Mouse (Mus musculus): ENCODE data around the gene Smg1. TPM values are rescaled to one million over a fixed set of nuclear protein-coding genes. Genes with fewer than 3 reads are reported as not detected.

Smg1 gene
- polyA plus RNA-seq, 1 experiment, result 118 TPM

- H3K27ac ChIP-seq (ENCODE audit: insufficient read depth, low read length), result no peak within 1 kb of the TSS
- H3K4me1 ChIP-seq (ENCODE audit: control insufficient read depth, insufficient read depth, low read length), result peaks cover 6% of the 10 kb centered on the region
- peak within 1 kb of the TSS; percentile 87 for H3K4me3 ChIP-seq (replicated peaks; ENCODE audit: insufficient read depth, low read depth, low read length)
- peak; percentile 94 to 97 for DNase-seq
- H3K27me3 ChIP-seq (ENCODE audit: control insufficient read depth, insufficient read depth, low read length), result no peaks in the 10 kb centered on the region
- under 1% methylated on average over 40 of the region's 40 CpGs for WGBS
- TF ChIP-seq POLR2A (IDR thresholded peaks at IDR 0.05; ENCODE audit: borderline replicate concordance, insufficient read depth, low read length), result peak; percentile 91
- TF ChIP-seq CTCF (IDR thresholded peaks at IDR 0.05; ENCODE audit: borderline replicate concordance, insufficient read depth, low read depth, low read length), result no peak
Measured at GRCm38 (mm10) chr7:118115877-118116568, 127.4 kb downstream of the Smg1 start, which contains the start of gene Rps15a. TSS of gene Rps15a (minus strand) at chr7:118116188.

GRCm38 (mm10) chr7:118115533-118115876 is 128.0 kb downstream of the Smg1 start:
- peaks cover 7% of the 10 kb centered on the region for H3K4me1 ChIP-seq (ENCODE audit: control insufficient read depth, insufficient read depth, low read length)
- no peak for DNase-seq
- H3K27ac ChIP-seq (ENCODE audit: insufficient read depth, low read length), result no peak overlapping the region
- peak overlapping the region; percentile 87 for H3K4me3 ChIP-seq (replicated peaks; ENCODE audit: insufficient read depth, low read depth, low read length)
- TF ChIP-seq POLR2A (IDR thresholded peaks at IDR 0.05; ENCODE audit: borderline replicate concordance, insufficient read depth, low read length), result no peak
- TF ChIP-seq CTCF (IDR thresholded peaks at IDR 0.05; ENCODE audit: borderline replicate concordance, insufficient read depth, low read depth, low read length), result no peak
- WGBS, result under 1% methylated on average over 20 of the region's 20 CpGs
- no peaks in the 10 kb centered on the region for H3K27me3 ChIP-seq (ENCODE audit: control insufficient read depth, insufficient read depth, low read length)

GRCm38 (mm10) chr7:118113541-118114297 is 129.8 kb downstream of the Smg1 start:
- WGBS, result 71% methylated on average over 5 of the region's 5 CpGs
- TF ChIP-seq POLR2A (IDR thresholded peaks at IDR 0.05; ENCODE audit: borderline replicate concordance, insufficient read depth, low read length), result no peak
- TF ChIP-seq CTCF (IDR thresholded peaks at IDR 0.05; ENCODE audit: borderline replicate concordance, insufficient read depth, low read depth, low read length), result no peak
- Histone ChIP-seq H3K27ac (ENCODE audit: insufficient read depth, low read length) (no peak overlapping the region), H3K4me1 (ENCODE audit: control insufficient read depth, insufficient read depth, low read length) (peaks cover 7% of the 10 kb centered on the region), H3K4me3 (replicated peaks; ENCODE audit: insufficient read depth, low read depth, low read length) (no peak overlapping the region), H3K27me3 (ENCODE audit: control insufficient read depth, insufficient read depth, low read length) (no peaks in the 10 kb centered on the region)
- no peak for DNase-seq

GRCm38 (mm10) chr7:118111128-118111527 is 132.3 kb downstream of the Smg1 start:
- WGBS, result 65% methylated on average over 3 of the region's 3 CpGs
- H3K27ac ChIP-seq (ENCODE audit: insufficient read depth, low read length), result no peak overlapping the region
- DNase-seq, result no peak
- no peak overlapping the region for H3K4me3 ChIP-seq (replicated peaks; ENCODE audit: insufficient read depth, low read depth, low read length)
- TF ChIP-seq POLR2A (IDR thresholded peaks at IDR 0.05; ENCODE audit: borderline replicate concordance, insufficient read depth, low read length) (no peak), CTCF (IDR thresholded peaks at IDR 0.05; ENCODE audit: borderline replicate concordance, insufficient read depth, low read depth, low read length) (no peak)
- peaks cover 7% of the 10 kb centered on the region for H3K4me1 ChIP-seq (ENCODE audit: control insufficient read depth, insufficient read depth, low read length)
- no peaks in the 10 kb centered on the region for H3K27me3 ChIP-seq (ENCODE audit: control insufficient read depth, insufficient read depth, low read length)

- peaks cover 3% of the 10 kb centered on the region; the same call in 1 of the 2 replicates for H3K4me1 ChIP-seq (ENCODE audit: control insufficient read depth, insufficient read depth, low read length)
- WGBS, result 2% methylated on average over 1 of the region's 1 CpGs
- TF ChIP-seq POLR2A (IDR thresholded peaks at IDR 0.05; ENCODE audit: borderline replicate concordance, insufficient read depth, low read length) (no peak), CTCF (IDR thresholded peaks at IDR 0.05; ENCODE audit: borderline replicate concordance, insufficient read depth, low read depth, low read length) (no peak)
- no peaks in the 10 kb centered on the region for H3K27me3 ChIP-seq (ENCODE audit: control insufficient read depth, insufficient read depth, low read length)
- no peak for DNase-seq
- H3K27ac ChIP-seq (ENCODE audit: insufficient read depth, low read length), result no peak overlapping the region
- H3K4me3 ChIP-seq (replicated peaks; ENCODE audit: insufficient read depth, low read depth, low read length), result no peak overlapping the region
Measured at GRCm38 (mm10) chr7:118107671-118108070, 135.8 kb downstream of the Smg1 start.

- H3K4me1 ChIP-seq (ENCODE audit: control insufficient read depth, insufficient read depth, low read length), result no peaks in the 10 kb centered on the region
- 79% methylated on average over 5 of the region's 5 CpGs for WGBS
- TF ChIP-seq CTCF (IDR thresholded peaks at IDR 0.05; ENCODE audit: borderline replicate concordance, insufficient read depth, low read depth, low read length), result no peak
- no peak for TF ChIP-seq POLR2A (IDR thresholded peaks at IDR 0.05; ENCODE audit: borderline replicate concordance, insufficient read depth, low read length)
- no peaks in the 10 kb centered on the region for H3K27me3 ChIP-seq (ENCODE audit: control insufficient read depth, insufficient read depth, low read length)
- no peak overlapping the region for H3K4me3 ChIP-seq (replicated peaks; ENCODE audit: insufficient read depth, low read depth, low read length)
- no peak for DNase-seq
- H3K27ac ChIP-seq (ENCODE audit: insufficient read depth, low read length), result no peak overlapping the region
Measured at GRCm38 (mm10) chr7:118104458-118105052, 138.9 kb downstream of the Smg1 start.

GRCm38 (mm10) chr7:118103462-118104379 is 139.7 kb downstream of the Smg1 start:
- Histone ChIP-seq H3K27me3 (ENCODE audit: control insufficient read depth, insufficient read depth, low read length) (no peaks in the 10 kb centered on the region), H3K4me3 (replicated peaks; ENCODE audit: insufficient read depth, low read depth, low read length) (no peak overlapping the region), H3K27ac (ENCODE audit: insufficient read depth, low read length) (no peak overlapping the region), H3K4me1 (ENCODE audit: control insufficient read depth, insufficient read depth, low read length) (no peaks in the 10 kb centered on the region)
- TF ChIP-seq CTCF (IDR thresholded peaks at IDR 0.05; ENCODE audit: borderline replicate concordance, insufficient read depth, low read depth, low read length) (no peak), POLR2A (IDR thresholded peaks at IDR 0.05; ENCODE audit: borderline replicate concordance, insufficient read depth, low read length) (no peak)
- DNase-seq, result no peak
- WGBS, result 42% methylated on average over 5 of the region's 5 CpGs

All from cerebellum, adult 2 months (tissue).